Mouse (Mus musculus): ENCODE measurements around the gene Trpv2.

GRCm38 (mm10) chr11:62612604-62613003 is 38.3 kb downstream of the Trpv2 start:
- TF ChIP-seq POLR2A (IDR thresholded peaks at IDR 0.05; ENCODE audit: low read depth, low read length) (no peak), CTCF (conservative IDR thresholded peaks at IDR 0.05 in 1 of 2, IDR thresholded peaks at IDR 0.05 in 1 of 2; ENCODE audit: low read depth in 2 of 2, low read length in 2 of 2) (no peak), TCF12 (IDR thresholded peaks at IDR 0.05; ENCODE audit: low read depth, low read length) (no peak), MAX (IDR thresholded peaks at IDR 0.05; ENCODE audit: low read length) (no peak), EP300 (IDR thresholded peaks at IDR 0.05; ENCODE audit: low read length) (no peak)

Measured in CH12.LX (cell line).